8 mouse cellular contexts compared by ENCODE assay signal in genomic region chr3:68869211-68869690, GRCm38 (mm10). TPM values are rescaled to one million over a fixed set of nuclear protein-coding genes. Genes with fewer than 3 reads are reported as not detected.
A peak's percentile ranks its signal among the peaks of the same experiment; 100 is the strongest.
DNase-seq lines count a peak whose midpoint lies in the region; ATAC-seq and TF ChIP-seq lines count a peak whose summit lies in the region.

TSS of gene 1110032F04Rik (plus strand) at chr3:68869586.

- H3K27me3 ChIP-seq in cerebellum, adult 2 months (ENCODE audit: control insufficient read depth, insufficient read depth, low read length): no peaks in the 10 kb centered on the region; the same call in 1 of the 2 replicates
- peaks cover 28% of the 10 kb centered on the region for H3K27me3 ChIP-seq in forebrain, embryonic 13.5 days

- peak within 1 kb of the TSS; percentile 100 for H3K4me2 ChIP-seq in forebrain, embryonic 13.5 days

- no peaks in the 10 kb centered on the region for H3K4me1 ChIP-seq in cerebellum, adult 2 months (ENCODE audit: control insufficient read depth, insufficient read depth, low read length)
- peaks cover 13% of the 10 kb centered on the region for H3K4me1 ChIP-seq in forebrain, embryonic 13.5 days

- DNase-seq in cerebellum, adult 2 months: peak; percentile 3 to 16
- no peak for DNase-seq in cerebellum, adult 11 months
- peak; percentile 2 for DNase-seq in adrenal gland, adult 8-10 months
- peak; percentile 22 to 35 for DNase-seq in left cerebral cortex, adult 8-10 months (ENCODE audit: low spot score in 2 of 2)
- peak; percentile 6 to 27 for DNase-seq in spleen, adult 18-20 months

- H3K4me3 ChIP-seq in cerebellum, adult 2 months (replicated peaks; ENCODE audit: insufficient read depth, low read depth, low read length): peak within 1 kb of the TSS; percentile 40
- peak within 1 kb of the TSS; percentile 73 for H3K4me3 ChIP-seq in forebrain, embryonic 13.5 days

- WGBS in cerebellum, adult 2 months: under 1% methylated on average over 53 of the region's 62 CpGs
- 0% methylated on average over 52 of the region's 62 CpGs for WGBS in forebrain, embryonic 13.5 days

- no peaks in the 10 kb centered on the region for H3K36me3 ChIP-seq in forebrain, embryonic 13.5 days (ENCODE audit: poor library complexity, severe bottlenecking)

- no peaks in the 10 kb centered on the region for H3K9me3 ChIP-seq in forebrain, embryonic 13.5 days (replicated peaks)

- no peak for TF ChIP-seq POLR2A in cerebellum, adult 2 months (IDR thresholded peaks at IDR 0.05; ENCODE audit: borderline replicate concordance, insufficient read depth, low read length)

- no peak for TF ChIP-seq CTCF in cerebellum, adult 2 months (IDR thresholded peaks at IDR 0.05; ENCODE audit: borderline replicate concordance, insufficient read depth, low read depth, low read length)

- peak within 1 kb of the TSS; percentile 72 for H3K9ac ChIP-seq in forebrain, embryonic 13.5 days

- no peak within 1 kb of the TSS for H3K27ac ChIP-seq in cerebellum, adult 2 months (ENCODE audit: insufficient read depth, low read length)
- no peak within 1 kb of the TSS; the same call in 1 of the 2 replicates for H3K27ac ChIP-seq in forebrain, embryonic 13.5 days

- ATAC-seq in forebrain, embryonic 13.5 days: peak; percentile 87
- ATAC-seq in inflammation-experienced regulatory T-cells, adult 6 months: peak; percentile 70
- ATAC-seq in megakaryocyte-erythroid progenitor cell, adult 5-6 weeks (replicated peaks; ENCODE audit: low FRiP score, low TSS enrichment, poor library complexity, severe bottlenecking): peak; percentile 56

RNA-seq across cellular contexts. Expression of gene 1110032F04Rik, which starts in this region (rescaled TPM):
- polyA plus RNA-seq in cerebellum, adult 2 months (2012; rRNA removed): 1.5 and 1.9 TPM in 2 replicates
- total RNA-seq in adrenal gland, adult 8-10 months (2022): under 1 TPM in 3 of 4 experiments, not detected in 1; 0.10 to 0.17 (median 0.12) TPM
- 2.2 and 2.6 TPM in 2 replicates for polyA plus RNA-seq in forebrain, embryonic 13.5 days (2015; fragmentation: Nextera tagmentation; extraction: Ambion mirVana)
- polyA plus RNA-seq in inflammation-experienced regulatory T-cells, adult 6 months (2017; shearing (Covaris generic)): 1 to 10 TPM in 2 of 3 experiments, under 1 TPM in 1; 0.31 to 4.0 (median 2.0) TPM
- 10 to 100 TPM; 14.4 to 20.4 (median 16.9) TPM for total RNA-seq in left cerebral cortex, adult 8-10 months (2022)
- total RNA-seq in megakaryocyte-erythroid progenitor cell, adult 5-6 weeks (2014; fragmentation: Nextera tagmentation): 1.5 and 4.0 TPM in 2 replicates
- total RNA-seq in megakaryocyte-erythroid progenitor cell, adult 5-6 weeks (2017): 0.91 and 3.1 TPM in 2 replicates

Comparison
In these comparisons a context has a peak if more than half of its experiments do, and no peak if none do; other contexts are left out.
1. Peak in DNase-seq in adrenal gland, adult 8-10 months; RNA of the gene not detected or under 1 TPM.